Mouse (Mus musculus) liver, embryonic 12.5 days (tissue): ENCODE data around the gene Hdgfl3. TPM values are rescaled to one million over a fixed set of nuclear protein-coding genes. Genes with fewer than 3 reads are reported as not detected.

ENCODE experiments used
- ATAC-seq: fragments of 200-750 bp; cut with Nextera tagmentation; 2 replicates; pipeline ENCODE4 v1.8.0; 2017; ENCODE audit warnings: moderate number of reproducible peaks, mild to moderate bottlenecking, moderate library complexity
- H3K27ac ChIP-seq: fragments of 300-500 bp; sonication (generic); 2 replicates; pipeline ENCODE4 v1.5.1; 2016; ENCODE audit warnings: mild to moderate bottlenecking
- H3K27me3 ChIP-seq: fragments of 300-500 bp; sonication (generic); replicated peaks from 2 replicates; pipeline ENCODE4 v1.6.1; 2016; ENCODE audit warnings: mild to moderate bottlenecking, moderate library complexity
- H3K36me3 ChIP-seq: fragments of 300-500 bp; sonication (generic); 2 replicates; pipeline ENCODE4 v1.6.1; 2016; ENCODE audit warnings: mild to moderate bottlenecking, moderate library complexity
- H3K4me1 ChIP-seq: fragments of 300-500 bp; sonication (generic); 2 replicates; pipeline ENCODE4 v1.6.1; 2016
- H3K4me2 ChIP-seq: fragments of 300-500 bp; sonication (generic); 2 replicates; pipeline ENCODE4 v1.6.1; 2016; ENCODE audit warnings: mild to moderate bottlenecking, moderate library complexity
- H3K4me3 ChIP-seq: fragments of 300-500 bp; sonication (generic); 2 replicates; pipeline ENCODE4 v1.5.1; 2016; ENCODE audit warnings: mild to moderate bottlenecking, moderate library complexity
- H3K9ac ChIP-seq: fragments of 300-500 bp; sonication (generic); 2 replicates; pipeline ENCODE4 v1.6.1; 2016; ENCODE audit warnings: mild to moderate bottlenecking, moderate library complexity
- H3K9me3 ChIP-seq: fragments of 300-500 bp; sonication (generic); replicated peaks from 2 replicates; pipeline ENCODE4 v1.6.1; 2016; ENCODE audit warnings: mild to moderate bottlenecking, moderate library complexity
- WGBS: fragments of 180-500 bp; shearing (Covaris S2); methylation state at CpG from one replicate; pipeline ENCODE4 v1.1.7; 2016; ENCODE audit not compliant: insufficient replicate concordance; 5-methylcytosine and 5-hydroxymethylcytosine counted together
- polyA plus RNA-seq: library from polyadenylated mRNA; unstranded; fragments of >200 nt; fragmentation: Nextera tagmentation; extraction: Ambion mirVana; gene quantifications from 2 replicates; pipeline ENCODE4 v1.2.1, GENCODE M21; 2016

The Hdgfl3 gene
- polyA plus RNA-seq, 1 experiment from 2014 or later: 2.0 TPM

GRCm38 (mm10) chr7:81862587-81863583, 71.4 kb downstream of the Hdgfl3 start:
- H3K4me3 ChIP-seq: peak overlapping the region; percentile 18
- H3K9ac ChIP-seq: no peak overlapping the region

GRCm38 (mm10) chr7:81861921-81862320, 72.4 kb downstream of the Hdgfl3 start:
- 0 out of 2 replicates have a peak, but pooled peaks cover 2% of the 10 kb centered on the region for H3K36me3 ChIP-seq
- no peak overlapping the region for H3K9ac ChIP-seq
- no peak for ATAC-seq
- H3K27ac ChIP-seq: no peak overlapping the region
- peaks cover 41% of the 10 kb centered on the region for H3K4me1 ChIP-seq
- peak overlapping the region; percentile 37; the same call in 1 of the 2 replicates for H3K4me2 ChIP-seq
- peaks cover 79% of the 10 kb centered on the region for H3K27me3 ChIP-seq
- no peaks in the 10 kb centered on the region for H3K9me3 ChIP-seq
- WGBS: 54% methylated on average over 4 of the region's 4 CpGs
- no peak overlapping the region for H3K4me3 ChIP-seq

More at GRCm38 (mm10) chr7:81862587-81863583, 71.4 kb downstream of the Hdgfl3 start:
- Histone ChIP-seq H3K27ac (no peak overlapping the region), H3K36me3 (0 out of 2 replicates have a peak, but pooled peaks cover 2% of the 10 kb centered on the region), H3K9me3 (no peaks in the 10 kb centered on the region), H3K4me1 (peaks cover 41% of the 10 kb centered on the region), H3K27me3 (peaks cover 75% of the 10 kb centered on the region), H3K4me2 (peak overlapping the region; percentile 37)
- 31% methylated on average over 24 of the region's 24 CpGs for WGBS
- ATAC-seq: no peak

GRCm38 (mm10) chr7:81861461-81861860, 72.8 kb downstream of the Hdgfl3 start:
- Histone ChIP-seq H3K4me1 (peaks cover 41% of the 10 kb centered on the region), H3K4me3 (no peak overlapping the region), H3K9me3 (no peaks in the 10 kb centered on the region), H3K36me3 (0 out of 2 replicates have a peak, but pooled peaks cover 2% of the 10 kb centered on the region), H3K27me3 (peaks cover 80% of the 10 kb centered on the region), H3K9ac (no peak overlapping the region), H3K4me2 (peak overlapping the region; percentile 80; the same call in 1 of the 2 replicates), H3K27ac (no peak overlapping the region)
- 69% methylated on average over 2 of the region's 2 CpGs for WGBS
- ATAC-seq: no peak

GRCm38 (mm10) chr7:81860996-81861395, 73.3 kb downstream of the Hdgfl3 start:
- H3K36me3 ChIP-seq: 0 out of 2 replicates have a peak, but pooled peaks cover 2% of the 10 kb centered on the region
- H3K9ac ChIP-seq: no peak overlapping the region

GRCm38 (mm10) chr7:81860071-81860470, 74.2 kb downstream of the Hdgfl3 start:
- H3K4me1 ChIP-seq: peaks cover 42% of the 10 kb centered on the region
- 0 out of 2 replicates have a peak, but pooled peaks cover under 1% of the 10 kb centered on the region for H3K36me3 ChIP-seq
- ATAC-seq: peak; percentile 22; the same call in 1 of the 2 replicates
- H3K27me3 ChIP-seq: peaks cover 78% of the 10 kb centered on the region
- 20% methylated on average over 11 of the region's 11 CpGs for WGBS
- peak overlapping the region; percentile 51 for H3K27ac ChIP-seq
- peak overlapping the region; percentile 58 for H3K4me3 ChIP-seq
- peak overlapping the region; percentile 80 for H3K4me2 ChIP-seq
- no peaks in the 10 kb centered on the region for H3K9me3 ChIP-seq
- no peak overlapping the region for H3K9ac ChIP-seq

More at GRCm38 (mm10) chr7:81860996-81861395, 73.3 kb downstream of the Hdgfl3 start:
- Histone ChIP-seq H3K4me3 (no peak overlapping the region), H3K27ac (peak overlapping the region; percentile 51; the same call in 1 of the 2 replicates), H3K4me1 (peaks cover 41% of the 10 kb centered on the region), H3K9me3 (no peaks in the 10 kb centered on the region), H3K4me2 (peak overlapping the region; percentile 80), H3K27me3 (peaks cover 84% of the 10 kb centered on the region)
- no peak for ATAC-seq
- WGBS: 24% methylated on average over 5 of the region's 5 CpGs

- Histone ChIP-seq H3K36me3 (no peaks in the 10 kb centered on the region), H3K4me2 (peak within 1 kb of the TSS; percentile 80), H3K27ac (peak within 1 kb of the TSS; percentile 45), H3K9ac (peak within 1 kb of the TSS; percentile 60), H3K4me3 (peak within 1 kb of the TSS; percentile 58), H3K27me3 (peaks cover 78% of the 10 kb centered on the region), H3K4me1 (peaks cover 50% of the 10 kb centered on the region), H3K9me3 (no peaks in the 10 kb centered on the region)
- ATAC-seq: no peak
- WGBS: under 1% methylated on average over 64 of the region's 64 CpGs
These were observed 75.1 kb downstream of the Hdgfl3 start, which contains the start of gene Tm6sf1 for GRCm38 (mm10) chr7:81858968-81859721. Gene Tm6sf1, plus strand, starts transcription at chr7:81859001.

- Histone ChIP-seq H3K27ac (no peak overlapping the region), H3K27me3 (peaks cover 74% of the 10 kb centered on the region), H3K9ac (no peak overlapping the region), H3K4me1 (peaks cover 47% of the 10 kb centered on the region), H3K4me3 (no peak overlapping the region; the same call in 1 of the 2 replicates), H3K36me3 (no peaks in the 10 kb centered on the region), H3K9me3 (no peaks in the 10 kb centered on the region), H3K4me2 (peak overlapping the region; percentile 80)
- 7% methylated on average over 9 of the region's 9 CpGs for WGBS
- ATAC-seq: no peak
These were observed 76.0 kb downstream of the Hdgfl3 start for GRCm38 (mm10) chr7:81858236-81858635.

GRCm38 (mm10) chr7:81856221-81856620, 78.1 kb downstream of the Hdgfl3 start:
- 58% methylated on average over 4 of the region's 4 CpGs for WGBS
- peaks cover 55% of the 10 kb centered on the region for H3K27me3 ChIP-seq
- no peak overlapping the region for H3K9ac ChIP-seq
- H3K4me1 ChIP-seq: peaks cover 34% of the 10 kb centered on the region
- ATAC-seq: no peak
- no peak overlapping the region for H3K4me3 ChIP-seq
- no peak overlapping the region for H3K4me2 ChIP-seq
- H3K27ac ChIP-seq: no peak overlapping the region
- H3K36me3 ChIP-seq: no peaks in the 10 kb centered on the region
- H3K9me3 ChIP-seq: no peaks in the 10 kb centered on the region

GRCm38 (mm10) chr7:81855694-81856093, 78.6 kb downstream of the Hdgfl3 start, which contains the start of gene Gm10160:
Gene Gm10160, minus strand, starts transcription at chr7:81855794.
- peak within 1 kb of the TSS; percentile 36 for H3K4me2 ChIP-seq
- peaks cover 34% of the 10 kb centered on the region for H3K4me1 ChIP-seq
- 70% methylated on average over 1 of the region's 1 CpGs for WGBS
- no peak within 1 kb of the TSS for H3K4me3 ChIP-seq
- H3K9me3 ChIP-seq: no peaks in the 10 kb centered on the region
- no peak for ATAC-seq
- no peak within 1 kb of the TSS for H3K9ac ChIP-seq
- H3K27me3 ChIP-seq: peaks cover 50% of the 10 kb centered on the region
- H3K36me3 ChIP-seq: no peaks in the 10 kb centered on the region
- no peak within 1 kb of the TSS for H3K27ac ChIP-seq

- peak overlapping the region; percentile 36 for H3K4me2 ChIP-seq
- H3K9ac ChIP-seq: no peak overlapping the region
- H3K36me3 ChIP-seq: no peaks in the 10 kb centered on the region
- H3K4me1 ChIP-seq: peaks cover 30% of the 10 kb centered on the region
- H3K9me3 ChIP-seq: no peaks in the 10 kb centered on the region
- no peak overlapping the region for H3K4me3 ChIP-seq
- WGBS: 23% methylated on average over 8 of the region's 8 CpGs
- H3K27me3 ChIP-seq: peaks cover 40% of the 10 kb centered on the region
- H3K27ac ChIP-seq: no peak overlapping the region
- peak; percentile 40 for ATAC-seq
These were observed 79.5 kb downstream of the Hdgfl3 start for GRCm38 (mm10) chr7:81854568-81855307.

- ATAC-seq: no peak
- WGBS: 47% methylated on average over 3 of the region's 3 CpGs
- no peak overlapping the region for H3K9ac ChIP-seq
- no peaks in the 10 kb centered on the region for H3K9me3 ChIP-seq
- H3K4me2 ChIP-seq: no peak overlapping the region
- no peak overlapping the region for H3K4me3 ChIP-seq
- peaks cover 14% of the 10 kb centered on the region for H3K4me1 ChIP-seq
- no peaks in the 10 kb centered on the region for H3K36me3 ChIP-seq
- no peak overlapping the region for H3K27ac ChIP-seq
- peaks cover 12% of the 10 kb centered on the region for H3K27me3 ChIP-seq
These were observed 82.6 kb downstream of the Hdgfl3 start for GRCm38 (mm10) chr7:81851706-81852105.
